Mouse (Mus musculus) erythroblast, embryonic 14.5 days (primary cell): ENCODE data around the gene Npr3. TPM values are rescaled to one million over a fixed set of nuclear protein-coding genes. Genes with fewer than 3 reads are reported as not detected.
"Not testable (repeated sequence)": the region's sequence is repeated elsewhere in the genome, so short reads cannot be mapped to it uniquely, and the experiment has no call there.

Source experiments
- H3K27me3 ChIP-seq: 2 replicates; pipeline ENCODE4 v1.6.1; 2012; ENCODE audit warnings: inconsistent platforms; ENCODE audit not compliant: control insufficient read depth
- H3K36me3 ChIP-seq: 2 replicates; pipeline ENCODE4 v1.6.1; 2012; ENCODE audit warnings: mild to moderate bottlenecking, inconsistent platforms; ENCODE audit not compliant: control insufficient read depth
- H3K4me1 ChIP-seq: 2 replicates; pipeline ENCODE4 v1.6.1; 2012; ENCODE audit warnings: inconsistent platforms; ENCODE audit not compliant: control insufficient read depth
- H3K4me3 ChIP-seq: replicated peaks from 2 replicates; pipeline ENCODE3; 2012; ENCODE audit warnings: moderate library complexity, mild to moderate bottlenecking, inconsistent platforms
- H3K9me3 ChIP-seq: 2 replicates; pipeline ENCODE4 v1.6.1; 2012; ENCODE audit warnings: low read length, inconsistent platforms, mixed read lengths; ENCODE audit not compliant: control insufficient read depth
- GATA1 ChIP-seq: IDR thresholded peaks from 2 replicates; pipeline ENCODE4 v1.6.1; 2012; ENCODE audit warnings: low read length, inconsistent platforms, mixed read lengths
- TAL1 ChIP-seq: IDR thresholded peaks from 3 replicates; pipeline ENCODE4 v1.6.1; 2012; ENCODE audit warnings: low read length, inconsistent platforms, mixed read lengths
- polyA plus RNA-seq: library from polyadenylated mRNA; stranded (reverse); fragments of >175 nt; gene quantifications from 2 replicates; pipeline ENCODE4 v1.2.3, GENCODE M21; 2012

Npr3 gene
- polyA plus RNA-seq, 1 experiment = not detected

DNA sequence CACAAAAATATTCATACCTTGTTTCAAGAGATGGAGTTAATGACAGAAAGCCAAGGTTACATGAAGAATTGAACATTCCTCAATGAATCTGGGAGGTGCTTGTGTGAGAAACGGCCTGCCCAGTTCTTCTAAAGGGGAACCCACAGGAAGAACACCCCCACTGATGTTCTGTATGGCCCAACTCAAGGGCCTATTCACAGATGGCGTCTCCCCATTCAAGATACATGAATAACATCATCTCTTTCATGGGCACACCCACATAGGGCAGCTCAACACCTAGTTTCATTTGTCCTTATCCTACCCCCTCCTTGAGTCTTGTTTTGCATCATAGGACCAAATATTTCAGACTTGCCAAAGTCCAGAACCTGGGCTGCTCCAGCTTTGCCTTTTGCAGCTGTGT lies 46.8 kb downstream of the Npr3 start:
- Histone ChIP-seq H3K4me3 (no peak overlapping the region), H3K36me3 (no peaks in the 10 kb centered on the region; the same call in 1 of the 2 replicates), H3K9me3 (no peaks in the 10 kb centered on the region; the same call in 1 of the 2 replicates), H3K27me3 (no peaks in the 10 kb centered on the region), H3K4me1 (no peaks in the 10 kb centered on the region)
- no peak for TF ChIP-seq TAL1
- TF ChIP-seq GATA1 = no peak

DNA sequence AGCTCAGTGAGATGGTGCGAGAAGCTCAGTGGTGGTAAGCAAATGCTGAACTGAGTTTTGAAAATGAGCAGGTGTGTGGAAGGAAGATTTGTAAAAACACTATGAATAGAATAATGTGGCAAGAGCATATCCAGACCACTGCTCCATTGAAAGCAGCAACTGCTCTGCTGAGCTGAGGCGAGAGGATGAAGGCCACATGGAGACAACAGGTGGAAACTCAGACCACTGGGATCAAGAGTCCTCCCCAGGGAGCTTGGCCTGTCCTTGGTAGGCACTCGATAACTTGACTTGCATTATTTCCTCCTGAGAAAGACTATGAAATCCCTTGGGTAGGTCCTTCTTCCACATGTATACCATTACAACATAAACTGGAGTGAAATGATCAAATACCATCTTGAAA lies 47.3 kb downstream of the Npr3 start:
- Histone ChIP-seq H3K9me3 (no peaks in the 10 kb centered on the region; the same call in 1 of the 2 replicates), H3K4me1 (no peaks in the 10 kb centered on the region), H3K27me3 (no peaks in the 10 kb centered on the region), H3K4me3 (no peak overlapping the region), H3K36me3 (no peaks in the 10 kb centered on the region; the same call in 1 of the 2 replicates)
- TF ChIP-seq TAL1 = no peak
- TF ChIP-seq GATA1 = no peak

DNA sequence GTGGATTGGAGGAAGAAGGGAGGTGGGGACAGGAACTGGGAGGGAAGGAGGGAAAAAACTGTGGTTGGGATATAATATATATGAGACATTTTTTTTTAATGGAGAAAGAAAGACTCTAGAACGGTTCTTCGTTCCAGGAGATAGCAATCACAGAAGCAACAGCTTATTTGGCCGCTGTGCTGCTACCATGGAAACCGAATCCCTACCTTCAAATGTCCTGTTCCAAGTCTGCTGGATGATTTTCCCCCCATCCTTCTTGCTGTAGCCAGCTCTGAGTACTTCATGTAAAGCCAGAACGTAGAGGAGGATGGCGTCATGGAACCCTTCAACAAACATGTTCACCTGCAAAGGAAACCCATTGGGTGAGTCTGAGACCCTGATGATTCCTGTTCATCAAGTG lies 48.7 kb downstream of the Npr3 start:
- Histone ChIP-seq H3K9me3 (no peaks in the 10 kb centered on the region; the same call in 1 of the 2 replicates), H3K4me3 (no peak overlapping the region), H3K36me3 (no peaks in the 10 kb centered on the region; the same call in 1 of the 2 replicates), H3K4me1 (no peaks in the 10 kb centered on the region), H3K27me3 (no peaks in the 10 kb centered on the region)
- TF ChIP-seq GATA1 (no peak), TAL1 (no peak)

DNA sequence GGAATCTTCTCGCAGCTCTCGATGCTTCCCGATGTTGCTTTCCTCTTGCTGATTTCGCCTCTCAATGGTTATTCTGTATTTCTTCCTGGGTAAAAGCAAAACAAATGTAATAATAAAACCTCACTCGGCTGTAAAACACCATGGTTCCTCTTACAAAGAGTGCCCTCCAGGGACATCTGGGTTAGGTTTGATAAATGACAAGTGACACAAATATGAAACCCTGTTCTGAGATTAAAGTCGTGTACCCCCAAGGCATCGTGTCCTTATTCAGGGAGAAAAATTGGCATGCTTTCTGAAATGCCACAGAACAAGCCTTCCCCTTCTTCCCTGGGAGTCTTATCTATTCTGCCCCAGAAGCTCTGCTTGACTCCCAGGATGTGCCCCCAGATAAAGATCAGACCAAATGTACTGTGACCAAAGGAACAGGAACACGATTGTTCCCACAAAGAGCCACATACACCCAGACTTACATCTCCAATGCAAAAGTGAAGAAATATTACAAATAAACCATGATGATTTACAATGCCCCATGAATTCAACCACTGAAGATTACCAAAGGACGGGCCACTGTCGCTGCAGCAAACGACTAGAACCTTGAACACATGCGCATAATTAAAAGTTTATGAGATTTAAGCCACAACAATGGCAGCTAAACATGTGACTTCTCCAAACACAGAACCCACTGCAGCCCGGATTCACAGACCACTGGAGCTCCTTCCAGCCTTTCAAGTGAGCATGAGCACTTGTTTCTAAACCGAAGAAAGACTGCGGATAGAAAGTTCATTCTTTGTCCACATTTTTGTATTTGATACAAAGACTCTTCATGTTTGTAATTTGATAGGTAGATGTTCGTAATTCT lies 61.7 kb downstream of the Npr3 start:
- H3K4me1 ChIP-seq = no peaks in the 10 kb centered on the region
- TF ChIP-seq TAL1 (no peak), GATA1 (no peak)
- no peaks in the 10 kb centered on the region for H3K9me3 ChIP-seq
- H3K27me3 ChIP-seq = no peaks in the 10 kb centered on the region
- no peaks in the 10 kb centered on the region for H3K36me3 ChIP-seq
- H3K4me3 ChIP-seq = no peak overlapping the region

DNA sequence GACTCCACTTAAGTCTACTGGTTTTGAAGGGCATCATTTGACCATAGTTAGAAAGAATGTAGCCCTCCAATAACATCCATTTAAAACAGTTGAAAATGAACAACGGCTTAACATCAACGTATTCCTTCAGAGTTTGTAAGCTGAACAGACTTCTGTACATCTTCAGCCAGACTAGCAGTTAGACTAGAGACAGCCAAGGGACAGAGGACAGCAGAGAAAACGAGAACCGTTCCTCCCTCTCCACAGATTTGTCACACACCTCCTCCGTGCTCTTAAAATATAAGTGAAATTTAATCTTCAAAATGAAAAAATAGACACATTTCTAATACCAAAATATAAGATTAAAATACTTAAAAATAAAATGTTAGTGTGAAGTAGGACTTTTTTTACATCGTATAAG lies 63.0 kb downstream of the Npr3 start:
- TF ChIP-seq TAL1 (no peak), GATA1 (no peak)
- H3K9me3 ChIP-seq = no peaks in the 10 kb centered on the region
- no peak overlapping the region for H3K4me3 ChIP-seq
- no peaks in the 10 kb centered on the region for H3K36me3 ChIP-seq
- no peaks in the 10 kb centered on the region for H3K27me3 ChIP-seq
- no peaks in the 10 kb centered on the region for H3K4me1 ChIP-seq

DNA sequence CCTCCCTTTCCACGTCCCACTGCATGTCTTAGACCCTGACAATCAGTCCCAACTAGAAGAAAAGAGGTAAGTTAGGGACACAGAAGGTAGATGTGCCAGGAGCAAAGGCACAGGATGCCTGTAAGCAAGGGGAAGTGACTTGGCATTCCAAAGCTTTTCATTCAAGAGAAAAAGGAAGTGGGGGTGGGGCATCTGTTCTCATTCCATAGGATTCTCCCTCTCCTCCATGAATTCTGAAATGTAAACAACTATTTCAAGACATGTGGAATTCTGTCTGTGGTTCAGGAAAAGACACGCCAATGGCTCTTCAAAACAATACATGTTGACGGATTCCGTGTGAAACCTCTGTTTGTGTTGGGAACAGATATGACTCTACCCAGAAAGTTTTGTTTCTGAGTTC lies 65.3 kb downstream of the Npr3 start:
- no peaks in the 10 kb centered on the region for H3K36me3 ChIP-seq
- no peaks in the 10 kb centered on the region for H3K9me3 ChIP-seq
- no peaks in the 10 kb centered on the region for H3K27me3 ChIP-seq
- no peak for TF ChIP-seq TAL1
- no peak for TF ChIP-seq GATA1
- H3K4me3 ChIP-seq = no peak overlapping the region
- H3K4me1 ChIP-seq = no peaks in the 10 kb centered on the region

DNA sequence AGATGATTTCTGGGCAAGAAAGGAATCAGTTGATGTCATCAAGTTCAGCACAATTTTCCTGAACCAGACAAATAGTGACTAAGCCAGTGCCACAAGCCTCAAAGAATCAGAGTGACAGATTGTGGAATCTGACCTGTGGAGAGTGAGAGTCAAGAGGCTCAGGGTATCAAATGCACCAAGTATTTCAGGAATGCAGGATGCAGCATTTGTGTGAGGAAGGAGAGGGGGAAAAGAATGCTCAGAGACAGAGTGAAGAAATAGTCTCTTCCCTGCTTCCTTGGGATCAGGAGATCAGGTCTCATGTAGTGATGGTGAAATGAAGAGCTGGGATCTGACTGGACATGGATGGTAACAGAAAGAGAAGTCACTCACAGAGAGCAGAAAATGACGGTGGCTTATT lies 71.2 kb downstream of the Npr3 start:
- H3K9me3 ChIP-seq = no peaks in the 10 kb centered on the region
- no peaks in the 10 kb centered on the region for H3K27me3 ChIP-seq
- TF ChIP-seq GATA1 (no peak), TAL1 (no peak)
- H3K4me3 ChIP-seq = no peak overlapping the region
- no peaks in the 10 kb centered on the region for H3K4me1 ChIP-seq
- no peaks in the 10 kb centered on the region for H3K36me3 ChIP-seq

DNA sequence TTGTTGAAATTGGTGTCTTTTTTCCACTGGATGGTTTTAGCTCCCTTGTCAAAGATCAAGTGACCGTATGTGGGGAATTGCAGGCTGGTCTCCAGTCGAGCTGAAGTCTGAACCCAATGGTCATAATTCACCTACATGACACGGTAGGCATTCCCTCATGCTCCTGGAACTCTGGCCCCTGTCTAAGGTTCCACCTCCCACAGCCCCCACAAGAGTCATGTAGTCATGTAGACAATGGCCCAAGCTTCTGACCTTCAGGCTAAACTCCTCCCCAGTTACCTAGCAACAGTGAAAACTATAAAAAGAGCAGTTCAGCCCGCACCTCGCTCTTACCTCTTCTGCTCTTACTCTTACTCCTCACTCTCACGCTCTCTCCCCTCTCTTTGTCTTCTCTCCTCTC lies 84.7 kb downstream of the Npr3 start:
- not testable (repeated sequence) for H3K9me3 ChIP-seq, H3K4me1 ChIP-seq

DNA sequence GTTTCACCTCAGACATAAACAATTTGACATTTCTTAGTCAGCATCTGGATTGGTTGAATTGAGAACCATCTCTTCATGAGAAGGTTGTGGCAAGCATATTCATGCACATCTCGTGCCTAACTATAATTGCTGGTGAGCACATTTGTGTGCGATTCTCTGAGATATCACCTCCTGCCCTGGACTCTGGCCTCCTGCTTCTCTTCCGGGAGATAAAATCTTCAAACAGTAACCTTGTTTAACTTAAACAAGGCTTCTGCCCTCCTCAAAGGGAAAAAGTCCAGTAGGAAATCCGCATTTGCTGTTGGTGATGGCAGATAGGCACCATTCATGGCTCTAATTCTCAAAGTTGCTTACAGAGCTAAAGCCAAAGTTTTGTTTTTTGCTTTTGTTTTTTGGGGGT lies 91.5 kb downstream of the Npr3 start:
- TF ChIP-seq GATA1 (no peak), TAL1 (no peak)
- Histone ChIP-seq H3K4me1 (no peaks in the 10 kb centered on the region), H3K9me3 (no peaks in the 10 kb centered on the region), H3K36me3 (no peaks in the 10 kb centered on the region), H3K27me3 (no peaks in the 10 kb centered on the region), H3K4me3 (no peak overlapping the region)

More for the DNA sequence above, 84.7 kb downstream of the Npr3 start:
- H3K4me3 ChIP-seq, H3K27me3 ChIP-seq, H3K36me3 ChIP-seq: not testable (repeated sequence)
